Mouse (Mus musculus) left cerebral cortex, postnatal 10 days (tissue): ENCODE measurements around the gene Tcfl5. TPM values are rescaled to one million over a fixed set of nuclear protein-coding genes. Genes with fewer than 3 reads are reported as not detected.

Experiments
- DNase-seq, 2 experiments: peaks; one replicate each; pipeline ENCODE4 v3.0.0; 2021 to 2022; ENCODE audit warnings: low spot score in 2 of 2, mixed read lengths in 1 of 2; ENCODE audit errors: extremely low spot score in 1 of 2
- intact Hi-C: fragments of 180-260 bp; cut with DNase I; formaldehyde crosslinking; loops from one replicate; pipeline ENCODE4 v1.15.1; 2025
- total RNA-seq, 2 experiments: library from RNA; stranded (reverse); gene quantifications; 2 replicates each; pipeline ENCODE4 v1.2.3; 2021

The Tcfl5 gene
- total RNA-seq, 2 experiments from 2014 or later = 4.1 to 5.6 TPM

- intact Hi-C loops = no loop called here
- DNase-seq = no peak
These were observed 32.2 kb downstream of the Tcfl5 start for GRCm38 (mm10) chr2:180610283-180610682.

GRCm38 (mm10) chr2:180604781-180605180 lies 37.7 kb downstream of the Tcfl5 start:
- DNase-seq = no peak
- intact Hi-C loops = no loop called here

GRCm38 (mm10) chr2:180600569-180601021 lies 41.9 kb downstream of the Tcfl5 start:
- intact Hi-C loops = no loop called here
- peak; percentile 67 to 78 for DNase-seq

GRCm38 (mm10) chr2:180598157-180598705 lies 44.3 kb downstream of the Tcfl5 start:
- DNase-seq = peak in 1 of 2 experiments; percentile 51
- intact Hi-C loops = no loop called here

- DNase-seq = no peak
- intact Hi-C loops = no loop called here
These were observed 45.0 kb downstream of the Tcfl5 start, which contains the start of gene Col9a3 for GRCm38 (mm10) chr2:180597490-180597889. Gene Col9a3 (plus strand): TSS chr2:180597790.

- intact Hi-C loops = no loop called here
These were observed 53.2 kb downstream of the Tcfl5 start, which contains the start of gene Ogfr for GRCm38 (mm10) chr2:180589123-180589831. Gene Ogfr (plus strand): TSS chr2:180589245.

GRCm38 (mm10) chr2:180588736-180589122 lies 53.8 kb downstream of the Tcfl5 start:
- DNase-seq = no peak
- intact Hi-C loops = no loop called here

More at GRCm38 (mm10) chr2:180589123-180589831, 53.2 kb downstream of the Tcfl5 start, which contains the start of gene Ogfr:
- DNase-seq = peak; percentile 69 to 91

GRCm38 (mm10) chr2:180583154-180583507 lies 59.4 kb downstream of the Tcfl5 start:
- no peak for DNase-seq
- intact Hi-C loops = loop anchor here (5.0 kb wide), 2 partner anchors 164 to 194 kb away; partner anchors contain the start of gene Bhlhe23

GRCm38 (mm10) chr2:180582481-180583153 lies 59.9 kb downstream of the Tcfl5 start:
- intact Hi-C loops = loop anchor here (5.0 kb wide), 2 partner anchors 165 to 195 kb away; partner anchors contain the start of gene Bhlhe23
- DNase-seq = peak; percentile 90 to 97

GRCm38 (mm10) chr2:180581002-180581401 lies 61.5 kb downstream of the Tcfl5 start, which contains the start of gene Mrgbp:
Gene Mrgbp (plus strand): TSS chr2:180581304.
- intact Hi-C loops = loop anchor here (5.0 kb wide), 2 partner anchors 166 to 196 kb away; partner anchors contain the start of gene Bhlhe23
- no peak for DNase-seq

- DNase-seq = peak in 1 of 2 experiments; percentile 70
- intact Hi-C loops = loop anchor here (1.0 to 10.0 kb wide), 3 partner anchors 106 to 302 kb away; no protein-coding TSS in a partner anchor
These were observed 63.8 kb downstream of the Tcfl5 start for GRCm38 (mm10) chr2:180578686-180579085.

GRCm38 (mm10) chr2:180576482-180576881 lies 66.0 kb downstream of the Tcfl5 start:
- intact Hi-C loops = loop anchor here (10.0 kb wide), 1 partner anchor 222 kb away; no protein-coding TSS in a partner anchor
- no peak for DNase-seq

Other genes starting within 250 kb of the Tcfl5 start
- 1 to 10 TPM; 1.5 TPM for gene Slco4a1, start 186.5 kb downstream of the Tcfl5 start, total RNA-seq
- gene Ntsr1, start 142.7 kb downstream of the Tcfl5 start, total RNA-seq = 10 to 100 TPM; 27.3 to 29.2 TPM
- 10 to 100 TPM; 18.9 to 20.1 TPM for gene Mrgbp, start 61.4 kb downstream of the Tcfl5 start, total RNA-seq
- 10 to 100 TPM; 67.3 to 77.1 TPM for gene Ogfr, start 53.5 kb downstream of the Tcfl5 start, total RNA-seq
- gene Col9a3, start 44.9 kb downstream of the Tcfl5 start, total RNA-seq = 10 to 100 TPM; 23.4 to 26.5 TPM
- gene Dido1, start 67.3 kb upstream of the Tcfl5 start, total RNA-seq = 10 to 100 TPM; 56.0 to 56.3 TPM
- 10 to 100 TPM; 62.4 to 66.6 TPM for gene Gid8, start 67.4 kb upstream of the Tcfl5 start, total RNA-seq
- gene Slc17a9, start 82.6 kb upstream of the Tcfl5 start, total RNA-seq = under 1 TPM; 0.28 to 0.77 TPM
- under 1 TPM; 0.30 to 0.45 TPM for gene Bhlhe23, start 134.2 kb upstream of the Tcfl5 start, total RNA-seq